Mouse (Mus musculus): ENCODE data around the gene Igfals.

The Igfals gene

GRCm38 (mm10) chr17:24894061-24894994 is 28.5 kb downstream of the Igfals start:
- in situ Hi-C loops (cut with MboI): no loop called here

GRCm38 (mm10) chr17:24894995-24895547 is 29.3 kb downstream of the Igfals start, which contains the start of the genes Eme2 and Mrps34:
Eme2 (minus strand) TSS chr17:24895087.
Mrps34 (plus strand) TSS chr17:24895116.
- in situ Hi-C loops (cut with MboI): no loop called here

GRCm38 (mm10) chr17:24895571-24896240 is 29.9 kb downstream of the Igfals start:
- in situ Hi-C loops (cut with MboI): no loop called here

- in situ Hi-C loops (cut with MboI): no loop called here
These were observed 30.6 kb downstream of the Igfals start, which contains the start of gene Nme3 for GRCm38 (mm10) chr17:24896241-24896992. Nme3 (plus strand) TSS chr17:24896500.

GRCm38 (mm10) chr17:24896993-24897269 is 31.1 kb downstream of the Igfals start:
- in situ Hi-C loops (cut with MboI): no loop called here

- in situ Hi-C loops (cut with MboI): no loop called here
These were observed 31.8 kb downstream of the Igfals start for GRCm38 (mm10) chr17:24897600-24897999.

- in situ Hi-C loops (cut with MboI): no loop called here
These were observed 32.5 kb downstream of the Igfals start for GRCm38 (mm10) chr17:24898041-24898854.

- in situ Hi-C loops (cut with MboI): no loop called here
These were observed 33.4 kb downstream of the Igfals start for GRCm38 (mm10) chr17:24899153-24899552.

GRCm38 (mm10) chr17:24900014-24900413 is 34.2 kb downstream of the Igfals start:
- in situ Hi-C loops (cut with MboI): no loop called here

- in situ Hi-C loops (cut with MboI): no loop called here
These were observed 36.3 kb downstream of the Igfals start for GRCm38 (mm10) chr17:24902124-24902523.

- in situ Hi-C loops (cut with MboI): no loop called here
These were observed 37.1 kb downstream of the Igfals start for GRCm38 (mm10) chr17:24902671-24903474.

GRCm38 (mm10) chr17:24903767-24904166 is 38.0 kb downstream of the Igfals start:
- in situ Hi-C loops (cut with MboI): no loop called here

GRCm38 (mm10) chr17:24907591-24907990 is 41.8 kb downstream of the Igfals start:
- in situ Hi-C loops (cut with MboI): no loop called here

GRCm38 (mm10) chr17:24913984-24914383 is 48.2 kb downstream of the Igfals start:
- in situ Hi-C loops (cut with MboI): no loop called here

- in situ Hi-C loops (cut with MboI): no loop called here
These were observed 57.4 kb downstream of the Igfals start for GRCm38 (mm10) chr17:24923246-24923645.

- in situ Hi-C loops (cut with MboI): no loop called here
These were observed 63.7 kb downstream of the Igfals start for GRCm38 (mm10) chr17:24929506-24929905.
